Mouse (Mus musculus) thymus, adult 2 months (tissue): ENCODE measurements around the gene Nccrp1.

Experiments
- CTCF ChIP-seq: fragments of 200-500 bp; IDR thresholded peaks from 2 replicates; pipeline ENCODE4 v1.5.1; 2012; ENCODE audit warnings: mild to moderate bottlenecking, control low read depth, low read length, moderate library complexity, borderline replicate concordance; ENCODE audit not compliant: control insufficient read depth, poor library complexity, insufficient read depth; ENCODE audit errors: extremely low read depth
- POLR2A ChIP-seq: fragments of 200-500 bp; IDR thresholded peaks from 2 replicates; pipeline ENCODE4 v1.6.1; 2012; ENCODE audit warnings: mild to moderate bottlenecking, low read length, control low read depth, moderate library complexity; ENCODE audit not compliant: control insufficient read depth, poor library complexity, insufficient read depth; ENCODE audit errors: extremely low read depth

- no peak for TF ChIP-seq CTCF
- no peak for TF ChIP-seq POLR2A
Observed at GRCm38 (mm10) chr7:28495426-28495825, 51.6 kb downstream of the Nccrp1 start.
